Mouse (Mus musculus) spleen, postnatal 10 days (tissue): ENCODE measurements around the gene Trim2.
A peak's percentile ranks its signal among the peaks of the same experiment; 100 is the strongest.

ENCODE experiments used
- DNase-seq, 2 experiments: peaks; one replicate each; pipeline ENCODE4 v3.0.0; 2021 to 2022; ENCODE audit warnings: low spot score in 2 of 2

Gene Trim2

DNA sequence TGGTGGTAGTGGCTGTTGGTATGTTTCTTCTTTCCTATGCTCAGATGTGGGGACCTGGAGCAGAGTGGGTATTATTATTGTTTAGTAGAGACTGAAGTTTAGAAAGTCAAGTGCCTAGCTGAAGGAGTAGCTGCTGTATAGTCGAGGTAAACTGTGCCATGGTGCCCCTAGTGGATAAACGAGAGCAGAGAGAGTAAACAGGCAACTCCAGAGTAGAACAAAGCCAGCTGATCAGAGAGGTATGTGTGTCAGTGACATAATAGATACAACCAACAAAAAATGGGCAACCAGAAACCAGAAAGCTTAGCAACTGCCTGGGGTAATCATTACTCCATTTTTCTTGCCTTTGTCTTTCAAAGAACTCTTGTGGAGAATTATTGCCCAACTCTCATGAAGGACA, 81.7 kb downstream of the Trim2 start:
- DNase-seq, result peak in 1 of 2 experiments; percentile 28

DNA sequence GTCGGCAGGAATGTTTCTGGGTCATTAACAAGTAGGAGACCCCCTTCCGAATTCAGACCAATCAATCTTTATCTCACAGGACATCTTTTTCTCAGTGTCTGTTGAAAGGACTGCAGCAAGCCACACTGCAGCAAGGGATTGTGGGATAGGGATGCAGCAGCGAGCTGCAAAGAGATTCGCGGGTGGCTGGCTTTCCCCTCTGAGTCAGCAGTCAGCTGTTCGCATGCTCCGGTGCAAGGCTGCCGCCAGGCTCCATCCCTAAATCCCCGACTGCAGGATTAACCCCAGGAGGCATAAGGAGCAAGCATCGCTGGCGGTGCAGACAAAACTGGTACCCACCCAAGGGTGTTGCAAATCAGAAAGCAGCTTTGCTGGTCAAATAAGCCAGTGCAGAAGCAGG, 85.9 kb downstream of the Trim2 start:
- no peak for DNase-seq

DNA sequence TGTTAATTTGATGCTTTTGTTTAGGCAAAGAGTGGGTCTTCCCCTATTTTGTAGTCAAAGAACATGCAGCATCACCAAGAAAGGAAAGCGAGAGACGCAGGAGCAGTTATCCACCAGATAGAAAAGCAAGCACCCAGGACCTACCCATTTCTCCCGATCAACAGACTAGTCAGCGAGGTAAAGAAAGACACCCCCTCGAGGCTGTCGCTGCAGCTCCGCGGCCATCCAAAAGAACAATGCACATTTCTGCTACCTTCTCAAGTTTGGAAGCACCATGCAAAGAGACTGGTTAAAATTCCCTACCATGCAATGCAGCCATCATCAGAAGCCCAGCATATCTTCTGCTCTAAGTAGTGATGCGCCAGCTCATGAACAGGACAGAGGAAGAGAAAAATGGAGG, 86.4 kb downstream of the Trim2 start:
- DNase-seq, result no peak

DNA sequence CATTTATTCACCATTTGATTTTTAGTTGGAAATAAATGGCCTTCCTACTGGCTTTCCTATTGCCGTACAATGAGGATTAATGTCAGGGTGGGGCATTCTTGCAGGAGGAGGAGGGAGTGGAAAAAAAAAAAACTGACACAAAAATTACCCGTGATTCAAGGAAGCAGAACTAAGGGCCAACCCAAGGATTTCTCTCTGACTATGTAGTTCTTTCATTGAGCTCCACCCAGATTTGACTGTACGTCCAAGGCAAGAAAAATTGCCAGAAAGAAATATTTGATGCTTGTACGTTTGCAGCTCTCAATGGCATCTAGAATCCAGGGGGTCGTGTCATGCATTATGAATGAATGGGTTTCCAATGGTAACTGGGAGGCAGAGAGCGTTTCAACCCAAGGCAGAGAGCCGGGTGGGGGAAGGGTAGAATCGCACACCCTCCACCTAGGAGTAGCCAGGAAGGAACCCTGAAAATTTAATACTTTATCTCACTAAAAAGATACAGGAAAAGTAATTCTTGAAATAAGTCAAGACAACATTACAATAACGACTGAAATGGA, 86.9 kb downstream of the Trim2 start:
- DNase-seq, result no peak

DNA sequence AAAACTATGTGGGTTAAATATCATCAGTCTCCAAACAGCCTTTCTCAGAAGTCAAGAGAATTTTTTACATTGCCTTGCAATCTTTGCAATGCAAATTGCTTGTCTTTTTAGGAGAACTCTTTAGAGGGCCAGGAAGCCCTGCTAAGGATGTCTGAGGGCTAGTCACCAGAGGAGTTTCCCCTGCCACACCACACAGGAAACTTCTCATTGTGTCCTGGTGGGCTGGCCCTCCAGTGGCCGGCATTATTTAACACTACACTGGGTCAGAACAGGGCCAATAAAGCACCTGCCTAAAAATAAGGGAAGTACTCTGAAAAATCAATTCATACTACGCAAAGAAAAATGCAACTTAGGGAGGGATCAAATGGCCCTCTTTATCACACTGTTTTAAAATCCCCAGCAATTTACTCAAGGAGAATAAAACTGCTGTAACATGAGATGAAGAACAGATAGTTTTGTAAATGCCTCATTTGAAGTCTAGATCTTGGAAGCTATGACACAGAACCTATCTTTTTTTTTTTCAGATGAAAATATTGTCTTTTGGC, 87.4 kb downstream of the Trim2 start:
- no peak for DNase-seq

DNA sequence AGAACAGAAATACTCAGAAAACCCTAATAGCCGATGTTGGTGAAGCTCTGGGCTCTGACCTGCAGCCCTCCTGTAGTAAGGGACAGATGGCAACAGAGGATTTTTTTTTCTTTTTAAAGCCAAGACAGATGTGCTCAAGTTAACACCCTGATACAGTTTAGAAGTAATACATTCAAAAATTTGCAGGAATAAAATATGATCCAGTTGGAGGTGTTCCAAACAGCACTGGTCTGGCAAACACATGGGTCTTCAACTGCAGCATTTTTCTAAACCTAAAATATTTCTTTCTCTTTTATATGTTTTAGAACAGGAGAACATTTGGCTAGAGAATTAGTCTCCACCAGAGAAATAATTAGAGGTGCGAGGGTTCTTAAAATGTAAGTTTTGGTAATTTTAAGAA, 88.2 kb downstream of the Trim2 start:
- DNase-seq, result no peak

DNA sequence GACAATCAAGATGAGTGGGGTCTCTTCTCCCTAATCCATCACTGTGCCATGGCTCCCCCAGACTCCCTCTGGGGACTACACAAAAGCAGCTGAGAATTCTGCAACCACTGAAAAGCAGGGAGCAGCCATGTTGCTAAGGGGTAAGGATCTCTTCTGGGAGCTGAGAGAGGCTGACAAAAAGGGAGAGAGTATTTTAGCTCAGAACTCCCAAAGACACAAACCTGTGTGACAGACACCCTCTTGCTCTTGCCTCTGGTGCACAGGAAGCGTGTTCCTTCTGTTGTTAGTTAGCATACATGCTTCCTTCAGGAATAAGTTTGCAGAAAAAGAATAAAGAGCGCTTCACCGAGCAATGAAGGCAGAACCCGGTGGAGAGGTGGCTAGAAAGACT, 88.7 kb downstream of the Trim2 start:
- DNase-seq, result no peak

DNA sequence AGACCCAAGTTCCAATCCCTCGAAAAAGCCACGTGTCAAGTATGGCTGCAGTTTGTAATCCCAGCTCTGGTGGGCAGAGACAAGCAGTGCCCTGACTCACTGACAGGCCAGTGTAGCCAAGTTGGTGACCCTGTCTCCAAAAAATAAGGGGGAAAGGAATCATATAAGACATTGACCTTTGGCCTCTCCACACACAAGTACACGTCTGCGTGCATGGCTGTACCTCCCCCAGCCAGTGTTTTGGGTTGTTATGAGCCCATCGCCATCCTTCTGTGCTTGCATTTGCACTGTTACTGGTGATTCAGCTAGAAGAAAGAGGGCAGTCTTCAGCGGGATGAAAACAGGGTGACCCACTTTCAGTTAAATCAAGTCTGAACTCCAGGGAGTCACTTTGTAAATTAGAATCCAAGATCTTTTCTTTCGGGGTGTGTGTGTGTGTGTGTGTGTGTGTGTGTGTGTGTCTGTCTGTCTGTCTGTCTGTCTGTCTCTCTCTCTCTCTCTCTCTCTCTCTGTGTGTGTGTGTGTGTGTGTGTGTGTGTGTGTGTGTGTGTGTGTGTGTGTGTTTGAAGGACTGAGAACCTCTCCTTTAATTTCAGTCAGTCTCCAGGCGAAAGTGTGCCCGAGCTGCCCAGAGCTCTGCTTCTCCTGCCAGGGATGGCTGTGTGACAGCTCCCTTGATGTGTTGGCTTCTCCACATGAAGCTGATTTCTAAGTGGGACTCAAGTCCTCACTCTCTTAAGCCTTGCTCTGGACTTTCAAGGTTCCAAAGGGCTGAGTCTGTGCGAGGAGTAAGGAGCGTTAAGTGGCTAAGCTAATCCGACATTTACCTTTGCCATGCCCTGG, 89.3 kb downstream of the Trim2 start:
- no peak for DNase-seq

DNA sequence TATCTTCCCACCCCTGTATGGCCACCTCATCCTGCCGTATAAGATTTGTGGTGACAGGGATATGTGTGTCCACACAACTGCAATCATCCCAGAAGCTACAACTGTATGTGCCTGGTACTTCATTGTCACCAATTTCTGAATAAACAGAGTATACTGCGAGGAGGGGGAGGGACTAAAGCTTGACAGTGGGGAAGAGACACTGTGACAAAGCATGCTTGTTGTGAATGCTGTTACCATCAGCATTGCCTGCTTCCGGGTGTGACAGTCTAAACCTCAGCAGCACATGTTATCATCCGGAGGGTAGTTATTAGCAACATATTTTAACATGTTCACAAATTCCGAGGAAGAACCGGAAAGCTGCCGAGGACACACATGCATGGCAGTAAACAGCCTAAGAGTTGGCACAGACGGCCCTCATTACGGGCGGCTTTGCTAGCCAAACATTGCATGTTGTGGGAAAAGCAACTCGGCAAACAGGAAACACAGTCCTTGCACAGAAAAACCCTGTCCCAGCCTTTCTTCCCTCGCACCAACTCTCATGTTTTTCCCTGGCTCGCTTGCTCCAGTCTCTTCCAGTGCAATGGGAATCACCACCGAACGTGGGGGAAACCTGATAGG, 90.8 kb downstream of the Trim2 start:
- no peak for DNase-seq

DNA sequence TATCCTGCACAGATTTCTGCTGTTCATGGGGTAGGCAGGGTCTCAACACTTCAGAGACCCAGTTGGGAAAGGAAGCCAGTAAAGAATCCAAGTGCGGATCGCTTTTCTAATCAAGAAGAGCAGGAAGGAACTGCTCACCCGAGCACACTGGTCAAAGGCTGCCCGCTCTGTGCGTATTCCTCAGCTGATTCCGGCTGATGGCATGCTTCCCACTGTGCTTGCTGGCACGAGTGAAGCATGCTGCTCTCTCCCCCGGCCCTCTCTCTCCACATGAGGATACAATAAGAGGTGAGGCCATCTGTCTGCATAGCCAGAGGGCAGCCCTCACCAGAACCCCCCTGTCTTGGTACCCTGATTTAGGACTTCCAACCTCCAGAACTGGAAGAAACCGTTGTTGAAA, 91.4 kb downstream of the Trim2 start:
- no peak for DNase-seq

DNA sequence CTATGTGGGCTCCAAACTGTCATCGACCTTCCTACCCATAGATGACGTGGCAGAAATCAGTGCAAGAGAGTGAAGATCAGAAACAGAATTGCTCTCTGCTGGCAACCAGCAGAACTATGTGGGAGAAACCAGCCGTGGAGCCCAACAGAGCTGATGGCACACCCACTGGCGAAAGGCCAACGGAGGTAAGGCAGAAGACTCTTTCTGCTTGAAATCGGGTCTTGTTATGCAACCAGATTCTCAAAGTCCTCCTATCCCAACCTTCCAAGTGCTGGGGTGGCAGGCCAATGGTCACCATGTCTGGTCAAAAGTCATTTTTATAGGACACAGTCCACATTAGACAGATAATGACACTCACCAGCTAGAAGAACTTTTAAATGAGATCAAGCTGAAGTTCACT, 92.2 kb downstream of the Trim2 start:
- no peak for DNase-seq

DNA sequence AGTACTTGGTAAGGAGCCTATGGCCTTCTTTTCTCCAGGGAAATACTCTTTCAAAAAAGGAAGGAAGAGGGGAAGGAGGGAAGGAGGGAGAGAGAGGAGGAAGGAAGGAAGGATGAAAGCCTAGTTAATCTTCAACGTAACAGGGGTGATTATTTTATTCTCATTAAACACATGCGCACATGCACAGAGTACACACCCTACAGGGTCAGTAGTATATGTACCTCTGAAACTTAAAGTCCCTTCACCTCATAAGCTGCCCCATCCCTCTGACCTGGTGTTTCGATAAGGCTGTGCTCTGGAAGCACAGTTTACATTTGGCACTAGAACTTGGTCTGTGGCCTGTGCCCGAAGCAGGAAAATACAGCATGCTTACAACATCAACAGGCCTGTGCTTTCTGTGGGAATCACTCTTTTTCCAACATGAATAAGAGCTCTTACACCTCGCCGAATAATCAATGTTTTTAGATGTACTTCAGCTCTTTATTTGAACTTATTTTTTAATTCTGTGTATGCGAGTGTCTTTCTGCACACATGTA, 95.3 kb downstream of the Trim2 start:
- DNase-seq, result no peak

DNA sequence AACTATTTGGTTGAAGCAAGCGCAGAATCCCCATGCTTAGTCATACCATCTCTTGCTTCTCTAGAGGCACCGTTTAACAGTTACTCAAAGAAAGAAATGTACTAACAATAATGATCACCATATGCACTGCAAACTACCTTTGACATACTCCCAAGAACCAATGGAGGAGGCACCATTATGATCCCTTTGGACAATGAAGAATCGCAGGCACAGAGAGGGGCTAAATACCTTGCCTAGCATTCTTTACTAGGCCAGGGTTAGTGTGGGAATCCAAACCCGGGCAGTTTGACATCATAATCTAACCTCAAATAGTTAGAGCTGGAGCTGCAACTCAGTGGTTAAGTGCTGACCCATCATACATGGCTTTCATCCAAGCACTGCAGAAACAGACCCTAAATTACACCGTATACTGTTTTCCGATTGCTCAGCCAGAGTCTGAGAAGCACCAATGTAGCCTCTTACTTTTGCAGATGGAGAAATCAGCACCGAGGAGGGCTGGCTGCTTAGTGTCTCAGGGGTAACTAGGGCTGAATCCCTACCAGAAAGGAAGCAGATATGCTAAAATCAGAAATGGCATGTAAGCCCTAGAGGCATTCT, 97.7 kb downstream of the Trim2 start:
- no peak for DNase-seq

DNA sequence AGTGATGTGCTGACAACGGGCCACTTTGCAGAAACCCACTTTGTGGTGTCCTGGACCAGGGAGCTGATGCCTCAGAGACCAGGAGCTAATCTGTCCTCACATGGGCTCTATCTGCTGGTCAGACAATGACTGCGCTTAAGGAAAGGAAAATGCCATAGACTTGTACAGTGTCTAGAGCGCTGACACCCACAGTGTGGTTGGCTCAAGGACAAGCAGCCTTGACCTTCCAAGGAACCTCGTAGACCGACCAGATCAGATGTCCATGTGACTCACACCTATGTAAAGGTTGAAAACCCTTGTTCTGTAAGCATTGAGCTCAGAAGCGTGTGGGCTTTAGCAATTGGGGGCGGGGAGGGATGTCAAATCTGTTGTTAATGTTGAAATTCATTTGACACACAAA, 98.2 kb downstream of the Trim2 start:
- DNase-seq, result no peak

DNA sequence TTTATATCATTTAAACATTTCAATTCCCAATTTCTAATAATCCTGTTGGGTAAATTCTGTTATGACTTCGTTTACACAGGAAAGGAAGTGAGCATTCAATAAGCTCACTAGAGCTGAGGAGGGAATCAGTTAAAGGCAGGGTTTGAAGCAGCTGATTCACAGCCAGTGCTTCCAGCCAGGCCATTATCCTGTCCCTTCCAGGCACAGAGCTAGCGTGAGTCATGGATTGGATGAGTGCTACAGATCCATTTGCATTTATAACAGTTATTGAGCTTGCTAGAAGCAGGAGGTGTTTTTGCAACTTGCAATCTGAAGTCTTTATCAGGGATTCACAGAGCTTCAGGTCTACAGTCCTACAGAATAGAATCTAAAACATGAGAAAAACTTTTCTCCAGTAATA, 99.3 kb downstream of the Trim2 start:
- no peak for DNase-seq

DNA sequence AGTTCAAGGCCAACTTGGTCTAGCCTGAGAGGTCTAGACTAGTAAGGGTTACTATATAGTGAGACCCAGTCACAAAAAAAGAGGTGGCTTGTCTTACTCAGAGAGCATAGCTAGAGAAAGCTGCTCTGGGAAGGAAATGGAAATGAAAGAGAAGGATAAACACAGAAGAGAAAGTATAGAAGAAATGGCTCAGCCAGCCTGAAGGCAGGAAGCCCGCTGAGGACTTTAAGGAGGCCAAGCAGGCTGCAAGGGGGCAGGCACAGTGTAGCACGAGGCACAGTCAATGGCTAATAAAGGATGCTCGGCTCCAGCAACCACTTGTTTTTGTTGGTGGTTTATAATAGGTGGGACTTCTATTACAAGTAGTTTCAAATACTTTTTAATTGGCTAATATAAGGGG, 100.6 kb downstream of the Trim2 start:
- no peak for DNase-seq

DNA sequence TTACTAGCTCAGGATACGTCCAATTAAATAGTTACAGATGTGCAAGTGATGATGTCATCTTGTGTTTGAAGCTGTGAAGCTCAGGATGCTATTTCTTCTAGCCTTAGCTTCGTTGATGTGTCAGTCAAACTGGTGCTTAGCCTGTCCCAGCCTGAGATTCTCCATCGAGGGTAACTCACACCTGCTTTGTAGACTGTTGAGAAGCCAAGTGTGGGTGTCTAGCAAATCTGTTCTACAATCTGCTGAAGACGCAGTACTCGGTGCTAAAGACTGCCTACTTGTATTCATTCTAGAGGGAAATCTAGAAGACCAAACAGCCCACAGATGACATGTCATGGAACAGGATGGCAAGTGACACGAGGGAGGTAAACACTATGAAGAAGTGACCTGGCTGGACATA, 101.0 kb downstream of the Trim2 start:
- no peak for DNase-seq

DNA sequence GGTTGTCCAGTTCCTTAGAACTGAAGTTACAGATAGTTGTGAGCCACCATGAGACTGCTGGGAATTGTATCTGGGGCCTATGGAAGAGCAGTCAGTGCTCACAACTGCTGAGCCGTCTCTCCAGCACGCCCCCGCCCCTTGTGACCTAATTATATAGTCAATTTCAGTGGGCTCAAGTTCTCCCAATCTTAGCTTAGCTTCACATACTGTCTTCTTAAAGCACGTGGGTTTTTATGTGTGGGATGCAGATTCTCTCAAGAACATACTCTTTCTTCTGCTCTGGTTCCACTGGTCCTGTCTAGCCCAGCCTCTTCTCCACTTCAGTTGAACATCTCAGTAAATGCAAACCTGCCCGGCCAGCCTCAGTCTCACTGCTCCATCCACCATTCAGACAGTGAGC, 102.0 kb downstream of the Trim2 start:
- no peak for DNase-seq

DNA sequence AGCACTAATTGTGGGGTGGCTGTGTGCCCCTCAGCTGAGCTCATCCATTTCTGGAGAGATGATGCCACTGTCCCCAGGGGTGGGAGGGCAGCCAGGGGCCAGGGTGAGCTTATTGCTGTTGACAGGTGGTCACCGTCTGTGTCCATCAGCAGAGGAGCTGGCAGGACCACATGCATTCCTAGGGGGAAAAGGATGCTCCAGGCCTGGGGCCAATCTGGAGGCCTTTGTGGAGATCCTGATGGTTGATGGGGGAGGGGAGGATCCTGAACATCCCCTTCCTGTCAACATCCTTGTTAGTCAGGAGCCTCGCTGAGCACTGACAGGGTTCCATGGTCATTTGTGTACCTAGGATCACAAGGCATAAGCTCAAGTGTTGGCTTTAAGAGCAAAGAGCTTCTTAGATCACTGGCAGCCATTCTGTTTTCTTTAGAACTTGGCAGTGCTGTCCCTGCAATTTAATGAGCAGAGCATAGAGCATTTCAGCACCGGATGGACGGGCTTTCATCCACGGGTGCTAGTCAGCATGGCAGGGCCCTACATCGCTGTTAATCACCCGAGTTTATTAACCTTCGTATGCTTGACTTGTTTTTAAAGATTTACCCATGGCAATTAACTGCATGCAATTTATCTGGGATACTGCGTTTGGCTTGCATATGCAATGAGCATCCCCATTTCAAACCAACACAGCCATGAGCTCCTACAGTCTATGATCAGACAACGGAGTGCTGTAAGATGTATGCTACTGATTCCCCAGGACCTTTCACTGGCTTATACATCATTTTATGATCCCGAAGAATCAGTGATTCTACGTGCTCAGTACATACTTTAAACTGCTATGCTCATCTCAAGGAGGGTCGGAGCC, 105.9 kb downstream of the Trim2 start:
- DNase-seq, result no peak

DNA sequence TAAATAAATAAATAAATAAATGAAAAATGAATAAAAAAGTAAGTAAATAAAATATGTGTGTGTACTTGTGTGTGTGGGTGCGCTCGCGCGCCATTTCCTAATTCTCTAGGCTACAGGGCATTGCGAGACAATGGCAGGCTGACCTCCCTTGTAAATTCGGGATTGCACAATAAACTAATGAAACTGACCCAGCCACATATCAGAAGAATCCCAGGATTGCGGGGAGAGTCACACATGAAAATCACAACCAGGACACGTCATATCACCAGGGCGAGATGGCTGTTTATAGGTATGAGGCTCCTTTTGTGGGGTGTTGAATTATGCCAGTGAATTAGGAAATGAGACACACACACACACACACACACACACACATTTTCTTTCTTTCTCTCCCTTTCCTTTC, 107.2 kb downstream of the Trim2 start:
- DNase-seq, result no peak

DNA sequence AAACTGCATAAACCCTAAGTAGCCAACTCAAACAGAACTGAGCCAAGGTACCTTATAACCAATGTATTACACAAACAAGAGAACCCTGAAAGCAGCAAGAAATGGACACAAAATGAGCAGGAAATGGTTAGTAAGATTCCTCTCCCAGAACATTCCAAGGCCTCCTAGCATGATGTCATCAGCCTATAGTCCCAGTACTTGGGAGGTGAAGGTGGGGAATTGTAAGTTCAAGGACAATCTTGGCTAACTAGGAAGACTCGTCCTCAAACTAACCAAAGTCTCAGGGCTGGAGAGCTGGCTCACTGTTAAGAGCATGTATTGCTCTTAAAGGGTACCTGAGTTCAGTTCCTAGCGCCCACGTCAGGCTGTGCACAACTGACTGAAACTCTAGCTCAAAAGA, 108.4 kb downstream of the Trim2 start:
- no peak for DNase-seq
